Mouse (Mus musculus): ENCODE measurements around the gene Sfrp5. TPM values are rescaled to one million over a fixed set of nuclear protein-coding genes. Genes with fewer than 3 reads are reported as not detected.

Sfrp5 gene
- polyA plus RNA-seq, 1 experiment from 2014 or later = 0.14 TPM

DNA sequence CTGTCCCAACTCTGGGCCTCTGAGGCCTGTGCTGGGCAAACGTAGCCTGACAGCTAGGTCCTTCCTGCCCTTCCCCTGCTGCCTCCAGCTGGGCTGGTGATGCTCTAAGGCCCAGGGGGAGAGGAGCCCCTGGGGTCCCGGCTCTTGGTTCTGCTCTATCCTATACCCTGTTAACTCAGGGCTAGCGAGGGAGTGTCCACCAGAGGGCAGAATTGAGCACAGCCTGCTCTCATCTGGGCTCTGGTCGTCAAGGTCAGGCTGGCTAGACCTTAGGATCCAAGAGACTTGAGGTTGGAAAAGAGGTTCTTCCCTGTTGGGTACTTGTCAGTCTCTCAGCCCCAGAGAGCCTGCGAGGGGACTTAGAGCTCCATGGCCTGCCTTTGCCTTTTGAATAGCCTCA lies 11.6 kb downstream of the Sfrp5 start:
- no peaks in the 10 kb centered on the region for H3K27me3 ChIP-seq (ENCODE audit: poor library complexity, severe bottlenecking)
- peak; percentile 76 for DNase-seq (ENCODE audit: extremely low spot score, low spot score)
- H3K4me3 ChIP-seq = no peak overlapping the region
- H3K27ac ChIP-seq = no peak overlapping the region
- peaks cover 5% of the 10 kb centered on the region for H3K4me1 ChIP-seq
- peaks cover 50% of the 10 kb centered on the region for H3K36me3 ChIP-seq (replicated peaks)
- 25% methylated on average over 5 of the region's 5 CpGs for WGBS
- H3K9me3 ChIP-seq = no peaks in the 10 kb centered on the region

DNA sequence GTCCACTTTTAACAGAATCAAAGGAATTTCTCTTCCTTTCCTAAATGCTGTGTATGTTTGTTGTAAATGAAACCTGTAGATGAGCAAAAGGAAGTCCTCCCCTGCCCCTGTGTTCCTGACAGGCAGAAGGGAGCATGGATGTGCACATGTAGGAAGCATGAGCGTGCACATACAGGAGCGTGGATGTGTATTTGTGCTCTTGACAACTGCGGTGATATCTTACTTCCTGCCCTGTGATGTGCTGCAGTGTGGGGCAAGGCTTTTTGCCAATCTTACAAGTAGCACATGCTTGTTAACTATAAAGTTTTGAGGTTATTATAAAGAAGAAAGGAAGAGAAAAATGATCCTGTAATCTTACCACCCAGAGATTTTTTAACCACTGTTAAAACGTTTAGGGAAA lies 12.3 kb downstream of the Sfrp5 start:
- DNase-seq (ENCODE audit: extremely low spot score, low spot score) = no peak
- WGBS = 88% methylated on average over 4 of the region's 4 CpGs
- H3K36me3 ChIP-seq (replicated peaks) = peaks cover 58% of the 10 kb centered on the region

DNA sequence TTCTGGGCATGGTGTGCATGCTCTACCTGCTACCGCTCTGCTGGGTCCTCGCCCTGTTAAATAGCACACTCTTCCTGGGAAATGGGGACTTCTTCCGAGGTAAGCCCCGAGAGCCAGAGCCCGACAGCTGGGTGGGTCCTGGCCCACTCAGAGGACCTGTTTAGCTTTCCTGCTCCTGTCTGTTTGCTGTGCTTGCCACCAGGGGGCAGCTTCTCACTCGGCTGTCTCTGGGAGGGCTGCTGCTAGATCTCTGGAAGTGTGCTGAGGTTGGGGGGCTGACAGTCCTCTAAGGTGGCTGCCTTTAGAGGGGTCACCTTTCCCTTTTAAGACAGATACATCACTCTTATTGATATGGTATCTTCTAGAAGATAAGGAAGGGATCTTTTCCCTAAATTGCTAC lies 19.4 kb downstream of the Sfrp5 start:
- 70% methylated on average over 6 of the region's 6 CpGs for WGBS
- Histone ChIP-seq H3K4me1 (no peaks in the 10 kb centered on the region), H3K27me3 (ENCODE audit: poor library complexity, severe bottlenecking) (no peaks in the 10 kb centered on the region), H3K4me3 (no peak overlapping the region), H3K36me3 (replicated peaks) (peaks cover 80% of the 10 kb centered on the region), H3K9me3 (no peaks in the 10 kb centered on the region), H3K27ac (no peak overlapping the region)
- DNase-seq (ENCODE audit: extremely low spot score, low spot score) = no peak

More for the DNA sequence above, 12.3 kb downstream of the Sfrp5 start:
- H3K27ac ChIP-seq = no peak overlapping the region
- no peaks in the 10 kb centered on the region for H3K9me3 ChIP-seq
- peaks cover 5% of the 10 kb centered on the region for H3K4me1 ChIP-seq
- no peak overlapping the region for H3K4me3 ChIP-seq
- H3K27me3 ChIP-seq (ENCODE audit: poor library complexity, severe bottlenecking) = no peaks in the 10 kb centered on the region

GRCm38 (mm10) chr19:42179356-42179755 lies 22.7 kb downstream of the Sfrp5 start:
- H3K27ac ChIP-seq = no peak overlapping the region
- no peaks in the 10 kb centered on the region for H3K9me3 ChIP-seq
- H3K4me3 ChIP-seq = no peak overlapping the region
- peaks cover 54% of the 10 kb centered on the region for H3K36me3 ChIP-seq (replicated peaks)
- no peaks in the 10 kb centered on the region for H3K4me1 ChIP-seq
- no peak for DNase-seq (ENCODE audit: extremely low spot score, low spot score)
- WGBS = 92% methylated on average over 14 of the region's 14 CpGs
- no peaks in the 10 kb centered on the region for H3K27me3 ChIP-seq (ENCODE audit: poor library complexity, severe bottlenecking)

GRCm38 (mm10) chr19:42177461-42177860 lies 24.6 kb downstream of the Sfrp5 start:
- Histone ChIP-seq H3K9me3 (no peaks in the 10 kb centered on the region), H3K4me3 (no peak overlapping the region), H3K27me3 (ENCODE audit: poor library complexity, severe bottlenecking) (no peaks in the 10 kb centered on the region), H3K27ac (no peak overlapping the region), H3K4me1 (no peaks in the 10 kb centered on the region), H3K36me3 (replicated peaks) (peaks cover 35% of the 10 kb centered on the region)
- no peak for DNase-seq (ENCODE audit: extremely low spot score, low spot score)
- 88% methylated on average over 2 of the region's 2 CpGs for WGBS

GRCm38 (mm10) chr19:42176841-42177240 lies 25.2 kb downstream of the Sfrp5 start:
- H3K27ac ChIP-seq = no peak overlapping the region
- H3K36me3 ChIP-seq (replicated peaks) = peaks cover 31% of the 10 kb centered on the region
- peaks cover 2% of the 10 kb centered on the region for H3K4me1 ChIP-seq
- WGBS = 78% methylated on average over 7 of the region's 7 CpGs
- H3K9me3 ChIP-seq = no peaks in the 10 kb centered on the region
- H3K4me3 ChIP-seq = no peak overlapping the region
- H3K27me3 ChIP-seq (ENCODE audit: poor library complexity, severe bottlenecking) = no peaks in the 10 kb centered on the region
- no peak for DNase-seq (ENCODE audit: extremely low spot score, low spot score)

GRCm38 (mm10) chr19:42170025-42170969 lies 31.8 kb downstream of the Sfrp5 start:
- Histone ChIP-seq H3K27me3 (ENCODE audit: poor library complexity, severe bottlenecking) (peaks cover 33% of the 10 kb centered on the region), H3K4me3 (peak overlapping the region; percentile 98), H3K9me3 (no peaks in the 10 kb centered on the region), H3K36me3 (replicated peaks) (no peaks in the 10 kb centered on the region; the same call in 1 of the 2 replicates), H3K4me1 (peaks cover 25% of the 10 kb centered on the region), H3K27ac (peak overlapping the region; percentile 82)
- DNase-seq (ENCODE audit: extremely low spot score, low spot score) = peak; percentile 88
- WGBS = 2% methylated on average over 55 of the region's 56 CpGs

DNA sequence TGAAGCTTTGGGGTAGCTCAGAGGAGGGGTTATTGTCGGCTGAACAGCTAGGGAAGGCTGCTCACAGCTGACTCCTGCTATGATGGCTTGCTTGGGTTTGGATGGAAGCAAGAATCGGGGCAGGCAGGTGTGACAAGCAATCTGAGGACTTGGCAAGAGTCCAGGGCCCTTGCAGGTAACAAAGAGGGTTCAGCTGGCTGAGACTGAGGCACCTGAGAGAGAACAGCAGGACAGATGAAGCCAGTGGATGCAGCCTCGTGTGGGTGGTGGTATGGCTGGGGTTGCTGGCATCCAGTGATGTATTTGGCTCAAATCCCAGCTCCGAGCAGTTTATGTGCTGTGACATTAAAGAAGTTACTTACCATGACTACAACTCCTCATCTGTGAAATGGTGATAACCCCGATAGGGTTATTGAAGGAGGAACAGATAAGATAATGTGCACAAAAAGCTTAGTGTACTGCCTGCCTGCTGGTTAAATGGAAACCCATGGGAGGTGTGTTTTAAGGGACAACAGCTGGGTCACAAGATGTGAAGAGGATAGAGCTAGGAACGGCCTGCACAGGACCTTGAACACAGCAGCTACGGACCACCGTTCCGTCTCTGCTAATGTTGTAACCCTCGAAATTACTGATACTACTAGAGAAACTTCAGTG lies 32.6 kb downstream of the Sfrp5 start:
- Histone ChIP-seq H3K4me3 (peak overlapping the region; percentile 98; the same call in 1 of the 2 replicates), H3K27ac (no peak overlapping the region), H3K36me3 (replicated peaks) (no peaks in the 10 kb centered on the region; the same call in 1 of the 2 replicates), H3K27me3 (ENCODE audit: poor library complexity, severe bottlenecking) (peaks cover 37% of the 10 kb centered on the region), H3K9me3 (no peaks in the 10 kb centered on the region), H3K4me1 (peaks cover 25% of the 10 kb centered on the region)
- no peak for DNase-seq (ENCODE audit: extremely low spot score, low spot score)
- WGBS = 85% methylated on average over 10 of the region's 10 CpGs

- H3K27ac ChIP-seq = no peak overlapping the region
- H3K27me3 ChIP-seq (ENCODE audit: poor library complexity, severe bottlenecking) = peaks cover 37% of the 10 kb centered on the region
- 67% methylated on average over 9 of the region's 9 CpGs for WGBS
- no peaks in the 10 kb centered on the region for H3K36me3 ChIP-seq (replicated peaks)
- peaks cover 25% of the 10 kb centered on the region for H3K4me1 ChIP-seq
- no peak for DNase-seq (ENCODE audit: extremely low spot score, low spot score)
- H3K9me3 ChIP-seq = no peaks in the 10 kb centered on the region
- no peak overlapping the region for H3K4me3 ChIP-seq
These were observed 34.6 kb downstream of the Sfrp5 start for GRCm38 (mm10) chr19:42167489-42167888.

- Histone ChIP-seq H3K27ac (no peak overlapping the region), H3K9me3 (no peaks in the 10 kb centered on the region), H3K36me3 (replicated peaks) (no peaks in the 10 kb centered on the region), H3K4me1 (peaks cover 21% of the 10 kb centered on the region), H3K4me3 (no peak overlapping the region), H3K27me3 (ENCODE audit: poor library complexity, severe bottlenecking) (peaks cover 37% of the 10 kb centered on the region)
- WGBS = 55% methylated on average over 3 of the region's 3 CpGs
- no peak for DNase-seq (ENCODE audit: extremely low spot score, low spot score)
These were observed 35.3 kb downstream of the Sfrp5 start for GRCm38 (mm10) chr19:42166766-42167165.

- 8% methylated on average over 12 of the region's 12 CpGs for WGBS
- no peaks in the 10 kb centered on the region for H3K36me3 ChIP-seq (replicated peaks)
- H3K4me1 ChIP-seq = peaks cover 15% of the 10 kb centered on the region
- H3K9me3 ChIP-seq = no peaks in the 10 kb centered on the region
- peak overlapping the region; percentile 23; the same call in 1 of the 2 replicates for H3K4me3 ChIP-seq
- DNase-seq (ENCODE audit: extremely low spot score, low spot score) = peak; percentile 80
- 0 out of 2 replicates have a peak overlapping the region, but pooled peaks have one; percentile 1 for H3K27ac ChIP-seq
- peaks cover 37% of the 10 kb centered on the region for H3K27me3 ChIP-seq (ENCODE audit: poor library complexity, severe bottlenecking)
These were observed 35.9 kb downstream of the Sfrp5 start for GRCm38 (mm10) chr19:42166130-42166529.

- no peaks in the 10 kb centered on the region for H3K9me3 ChIP-seq
- peaks cover 30% of the 10 kb centered on the region for H3K27me3 ChIP-seq (ENCODE audit: poor library complexity, severe bottlenecking)
- no peak for DNase-seq (ENCODE audit: extremely low spot score, low spot score)
- no peak overlapping the region for H3K27ac ChIP-seq
- no peak overlapping the region for H3K4me3 ChIP-seq
- H3K36me3 ChIP-seq (replicated peaks) = no peaks in the 10 kb centered on the region
- 80% methylated on average over 7 of the region's 7 CpGs for WGBS
- peaks cover 4% of the 10 kb centered on the region for H3K4me1 ChIP-seq
These were observed 37.9 kb downstream of the Sfrp5 start for GRCm38 (mm10) chr19:42164188-42164587.

GRCm38 (mm10) chr19:42163764-42164163 lies 38.3 kb downstream of the Sfrp5 start, which contains the start of gene Zfyve27:
Zfyve27 (plus strand) TSS chr19:42163951.
- 84% methylated on average over 5 of the region's 5 CpGs for WGBS
- H3K27me3 ChIP-seq (ENCODE audit: poor library complexity, severe bottlenecking) = peaks cover 25% of the 10 kb centered on the region
- H3K4me3 ChIP-seq = no peak within 1 kb of the TSS
- H3K27ac ChIP-seq = no peak within 1 kb of the TSS
- H3K4me1 ChIP-seq = peaks cover 4% of the 10 kb centered on the region
- DNase-seq (ENCODE audit: extremely low spot score, low spot score) = no peak
- H3K9me3 ChIP-seq = no peaks in the 10 kb centered on the region
- no peaks in the 10 kb centered on the region for H3K36me3 ChIP-seq (replicated peaks)

Data from forebrain, embryonic 10.5 days (tissue).